Mouse (Mus musculus) lung, adult 2 months (tissue): ENCODE measurements around the gene Ctps2.
A peak's percentile ranks its signal among the peaks of the same experiment; 100 is the strongest.

Source experiments
- CTCF ChIP-seq: fragments of 200-500 bp; IDR thresholded peaks from 2 replicates; pipeline ENCODE4 v1.5.1; 2011; ENCODE audit warnings: mild to moderate bottlenecking, low read length, control low read depth; ENCODE audit not compliant: insufficient read depth
- POLR2A ChIP-seq: fragments of 200-500 bp; IDR thresholded peaks from 2 replicates; pipeline ENCODE4 v1.6.1; 2011; ENCODE audit warnings: low read depth, mild to moderate bottlenecking, control low read depth, low read length, borderline replicate concordance; ENCODE audit errors: extremely low read depth

DNA sequence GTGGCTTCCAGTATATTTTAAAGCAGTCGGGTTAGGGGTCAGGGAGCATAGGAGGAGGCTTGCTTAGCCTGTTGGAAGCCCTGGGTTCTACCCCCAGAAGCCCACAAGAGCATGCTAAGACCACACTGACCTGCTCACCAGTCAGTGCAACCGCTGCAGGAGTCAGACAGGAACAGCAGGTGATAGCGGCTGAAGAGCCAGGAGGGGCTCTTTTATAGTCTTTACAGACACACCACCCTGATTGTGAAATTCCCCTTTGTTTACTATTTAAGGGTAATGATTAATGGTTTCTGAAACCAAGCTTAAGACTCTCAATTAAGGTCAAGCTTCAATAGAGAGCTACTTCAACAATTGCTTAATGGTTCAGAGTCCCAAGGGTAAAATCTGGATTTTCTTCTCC is 63.3 kb downstream of the Ctps2 start, which contains the start of gene S100g:
- TF ChIP-seq CTCF (no peak), POLR2A (peak; percentile 13; the same call in 1 of the 2 replicates)
